Mouse (Mus musculus): Measurements from ENCODE around the gene Rab28.
A peak's percentile ranks its signal among the peaks of the same experiment; 100 is the strongest.
"Not testable (repeated sequence)": the region's sequence is repeated elsewhere in the genome, so short reads cannot be mapped to it uniquely, and the experiment has no call there.

Gene Rab28

GRCm38 (mm10) chr5:41708051-41708630, at the start of gene Rab28:
Gene Rab28, minus strand, starts transcription at chr5:41708157.
- DNase-seq (ENCODE audit: low spot score): peak; percentile 87

- no peak for DNase-seq (ENCODE audit: low spot score)
Measured at GRCm38 (mm10) chr5:41757338-41757737, 49.4 kb upstream of the Rab28 start.

- DNase-seq (ENCODE audit: low spot score): no peak
Measured at GRCm38 (mm10) chr5:41756396-41756795, 48.4 kb upstream of the Rab28 start.

- no peak for DNase-seq (ENCODE audit: low spot score)
Measured at GRCm38 (mm10) chr5:41755373-41755960, 47.5 kb upstream of the Rab28 start.

- no peak for DNase-seq (ENCODE audit: low spot score)
Measured at GRCm38 (mm10) chr5:41754836-41755235, 46.9 kb upstream of the Rab28 start.

- no peak for DNase-seq (ENCODE audit: low spot score)
Measured at GRCm38 (mm10) chr5:41754226-41754775, 46.3 kb upstream of the Rab28 start.

GRCm38 (mm10) chr5:41752721-41753120, 44.8 kb upstream of the Rab28 start:
- no peak for DNase-seq (ENCODE audit: low spot score)

GRCm38 (mm10) chr5:41744898-41745780, 37.2 kb upstream of the Rab28 start:
- no peak for DNase-seq (ENCODE audit: low spot score)

GRCm38 (mm10) chr5:41744234-41744633, 36.3 kb upstream of the Rab28 start:
- no peak for DNase-seq (ENCODE audit: low spot score)

GRCm38 (mm10) chr5:41738817-41739216, 30.9 kb upstream of the Rab28 start:
- DNase-seq (ENCODE audit: low spot score): no peak

GRCm38 (mm10) chr5:41737039-41737438, 29.1 kb upstream of the Rab28 start:
- DNase-seq (ENCODE audit: low spot score): no peak

- DNase-seq (ENCODE audit: low spot score): no peak
Measured at GRCm38 (mm10) chr5:41727017-41727416, 19.1 kb upstream of the Rab28 start.

GRCm38 (mm10) chr5:41725573-41725972, 17.6 kb upstream of the Rab28 start:
- DNase-seq (ENCODE audit: low spot score): no peak

GRCm38 (mm10) chr5:41707115-41708015, 592 bp downstream of the Rab28 start:
- peak; percentile 1 for DNase-seq (ENCODE audit: low spot score)

- no peak for DNase-seq (ENCODE audit: low spot score)
Measured at GRCm38 (mm10) chr5:41706777-41707114, 1.2 kb downstream of the Rab28 start.

GRCm38 (mm10) chr5:41701085-41701484, 6.9 kb downstream of the Rab28 start:
- DNase-seq (ENCODE audit: low spot score): not testable (repeated sequence)

- DNase-seq (ENCODE audit: low spot score): no peak
Measured at GRCm38 (mm10) chr5:41697958-41698357, 10.0 kb downstream of the Rab28 start.

GRCm38 (mm10) chr5:41685016-41685415, 22.9 kb downstream of the Rab28 start:
- DNase-seq (ENCODE audit: low spot score): no peak

- no peak for DNase-seq (ENCODE audit: low spot score)
Measured at GRCm38 (mm10) chr5:41683976-41684375, 24.0 kb downstream of the Rab28 start.

- no peak for DNase-seq (ENCODE audit: low spot score)
Measured at GRCm38 (mm10) chr5:41666012-41666411, 41.9 kb downstream of the Rab28 start.

- no peak for DNase-seq (ENCODE audit: low spot score)
Measured at GRCm38 (mm10) chr5:41636793-41637192, 71.2 kb downstream of the Rab28 start.

All from ovary, adult 18-20 months (tissue).